Mouse (Mus musculus) gastrocnemius, postnatal 14 days (tissue): Measurements from ENCODE around the gene Nhlrc4. TPM values are rescaled to one million over a fixed set of nuclear protein-coding genes. Genes with fewer than 3 reads are reported as not detected.

ENCODE experiments used
- DNase-seq: peaks from one replicate; pipeline ENCODE4 v3.0.0; 2021; ENCODE audit warnings: mixed read lengths
- intact Hi-C: fragments of 180-260 bp; cut with DNase I; formaldehyde crosslinking; loops from one replicate; pipeline ENCODE4 v1.15.1; 2025; ENCODE audit warnings: low total_unique reads
- total RNA-seq, 2 experiments: library from RNA; stranded (reverse); gene quantifications; 2 replicates each; pipeline ENCODE4 v1.2.3; 2021

The Nhlrc4 gene
- total RNA-seq, 2 experiments from 2014 or later, result not detected

GRCm38 (mm10) chr17:25942597-25943151 is 2.1 kb downstream of the Nhlrc4 start:
- intact Hi-C loops, result loop anchor here (5.0 kb wide), 1 partner anchor 35 kb away; no protein-coding TSS in a partner anchor
- no peak for DNase-seq

- DNase-seq, result peak; percentile 82
- intact Hi-C loops, result loop anchor here (5.0 kb wide), 1 partner anchor 36 kb away; no protein-coding TSS in a partner anchor
Observed at GRCm38 (mm10) chr17:25941511-25942241, 3.1 kb downstream of the Nhlrc4 start.

- intact Hi-C loops, result no loop called here
- no peak for DNase-seq
Observed at GRCm38 (mm10) chr17:25934526-25934925, 10.2 kb downstream of the Nhlrc4 start.

GRCm38 (mm10) chr17:25925348-25925747 is 19.4 kb downstream of the Nhlrc4 start:
- intact Hi-C loops, result loop anchor here (5.0 kb wide), 1 partner anchor 33 kb away; no protein-coding TSS in a partner anchor
- DNase-seq, result peak; percentile 78

- DNase-seq, result no peak
- intact Hi-C loops, result no loop called here
Observed at GRCm38 (mm10) chr17:25922120-25922519, 22.6 kb downstream of the Nhlrc4 start.

- DNase-seq, result peak; percentile 100
- intact Hi-C loops, result no loop called here
Observed at GRCm38 (mm10) chr17:25919786-25920642, 24.7 kb downstream of the Nhlrc4 start.

- intact Hi-C loops, result no loop called here
- DNase-seq, result peak; percentile 57
Observed at GRCm38 (mm10) chr17:25919144-25919785, 25.5 kb downstream of the Nhlrc4 start, which contains the start of gene Rab40c. Gene Rab40c (minus strand): TSS chr17:25919727.

GRCm38 (mm10) chr17:25918037-25918750 is 26.6 kb downstream of the Nhlrc4 start:
- intact Hi-C loops, result no loop called here
- no peak for DNase-seq

- DNase-seq, result no peak
- intact Hi-C loops, result no loop called here
Observed at GRCm38 (mm10) chr17:25916931-25917647, 27.7 kb downstream of the Nhlrc4 start.

- DNase-seq, result no peak
- intact Hi-C loops, result no loop called here
Observed at GRCm38 (mm10) chr17:25914295-25914694, 30.5 kb downstream of the Nhlrc4 start.

GRCm38 (mm10) chr17:25913877-25914275 is 30.9 kb downstream of the Nhlrc4 start:
- DNase-seq, result no peak
- intact Hi-C loops, result no loop called here

GRCm38 (mm10) chr17:25913186-25913876 is 31.4 kb downstream of the Nhlrc4 start:
- intact Hi-C loops, result no loop called here

GRCm38 (mm10) chr17:25911816-25912215 is 32.9 kb downstream of the Nhlrc4 start:
- intact Hi-C loops, result no loop called here
- DNase-seq, result no peak

More at GRCm38 (mm10) chr17:25913186-25913876, 31.4 kb downstream of the Nhlrc4 start:
- DNase-seq, result no peak

GRCm38 (mm10) chr17:25907640-25908039 is 37.1 kb downstream of the Nhlrc4 start:
- intact Hi-C loops, result no loop called here
- no peak for DNase-seq

GRCm38 (mm10) chr17:25903061-25903460 is 41.7 kb downstream of the Nhlrc4 start:
- DNase-seq, result no peak
- intact Hi-C loops, result no loop called here

- DNase-seq, result no peak
- intact Hi-C loops, result no loop called here
Observed at GRCm38 (mm10) chr17:25900193-25900592, 44.6 kb downstream of the Nhlrc4 start.

GRCm38 (mm10) chr17:25895891-25896290 is 48.9 kb downstream of the Nhlrc4 start:
- intact Hi-C loops, result loop anchor here (2.0 kb wide), 1 partner anchor 115 kb away; no protein-coding TSS in a partner anchor
- DNase-seq, result no peak

GRCm38 (mm10) chr17:25895415-25895814 is 49.3 kb downstream of the Nhlrc4 start:
- no peak for DNase-seq
- intact Hi-C loops, result loop anchor here (2.0 kb wide), 1 partner anchor 115 kb away; no protein-coding TSS in a partner anchor
